Mouse (Mus musculus) frontal cortex, postnatal 14 days (tissue): ENCODE results near the gene Tmem91.

Experiments used
- DNase-seq, 2 experiments: peaks; one replicate each; pipeline ENCODE4 v3.0.0; 2022; ENCODE audit warnings: low spot score in 2 of 2

The Tmem91 gene

DNA sequence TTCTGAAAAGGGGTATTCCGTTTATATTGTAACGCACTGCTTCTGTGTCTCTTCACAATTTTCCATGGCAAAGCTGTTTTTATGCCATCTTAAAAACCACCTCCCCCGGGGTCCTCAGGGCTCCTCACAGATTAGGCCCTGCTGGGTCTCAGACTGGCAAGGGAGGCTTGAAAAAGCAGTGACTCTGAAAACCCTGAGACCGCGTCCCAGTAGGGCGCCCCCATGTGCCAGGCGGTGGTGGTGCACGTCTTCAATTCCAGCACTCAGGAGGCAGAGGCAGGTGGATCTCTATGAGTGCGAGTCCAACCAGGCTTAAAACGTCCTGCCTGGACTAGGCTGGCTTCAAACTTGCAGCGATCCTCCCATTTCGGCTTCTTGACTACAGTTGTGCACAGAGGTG lies 25.8 kb upstream of the Tmem91 start:
- no peak for DNase-seq

DNA sequence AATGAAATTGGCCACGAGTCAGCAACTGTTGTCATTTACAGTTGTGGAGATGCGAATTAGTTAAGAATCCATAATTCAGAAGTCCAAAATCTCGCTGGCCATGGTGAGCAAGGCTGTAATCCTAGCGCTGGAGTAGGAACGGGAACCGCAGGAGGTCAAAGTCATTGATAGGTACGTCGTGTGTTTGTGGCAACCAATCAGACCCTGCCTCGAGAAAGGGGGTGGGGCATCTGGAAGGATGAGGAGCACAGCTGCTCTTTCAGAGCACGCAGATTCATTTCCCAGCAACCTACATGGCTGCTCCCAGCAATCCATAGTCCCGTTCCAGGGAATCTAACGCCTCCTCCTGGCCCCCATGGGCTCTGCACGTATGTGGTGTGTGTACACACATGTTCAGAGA lies 24.9 kb upstream of the Tmem91 start:
- DNase-seq: no peak

DNA sequence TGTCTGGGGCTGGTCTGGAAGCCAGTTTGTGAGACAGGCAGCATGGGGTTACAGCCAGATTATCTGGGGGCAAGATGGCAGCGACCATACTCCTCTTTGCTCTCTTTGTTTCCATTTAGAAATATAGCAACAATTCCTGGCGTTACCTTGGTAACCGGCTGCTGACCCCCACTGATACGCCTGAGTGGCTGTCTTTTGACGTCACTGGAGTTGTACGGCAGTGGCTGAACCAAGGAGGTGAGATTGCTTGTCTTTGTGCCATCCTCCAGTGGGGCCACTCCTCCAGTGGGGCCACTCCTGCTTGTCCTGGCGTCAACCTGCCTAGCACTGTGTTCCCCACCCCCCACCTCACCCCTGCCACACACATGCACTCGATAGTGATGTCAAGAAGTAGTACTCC lies 19.1 kb upstream of the Tmem91 start:
- no peak for DNase-seq

DNA sequence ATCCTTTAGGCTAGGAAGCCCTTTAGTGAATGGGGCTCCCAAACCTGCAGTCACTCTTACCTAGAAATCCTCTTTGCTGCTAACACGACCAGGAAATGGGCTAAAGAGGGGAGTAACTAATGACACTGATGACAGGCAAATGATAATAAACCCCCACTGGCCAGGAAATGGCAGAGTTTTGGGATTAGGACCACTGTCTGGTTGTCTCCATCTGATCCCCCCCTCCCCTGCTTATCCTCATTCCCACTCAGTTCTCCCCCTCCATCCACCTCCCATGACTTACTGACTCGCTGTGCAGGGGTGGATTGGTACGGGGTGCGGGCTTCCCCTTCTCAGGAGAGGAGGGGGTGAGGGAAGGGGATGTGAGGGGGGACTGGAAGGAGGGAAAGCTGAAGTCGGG lies 15.1 kb upstream of the Tmem91 start:
- no peak for DNase-seq

DNA sequence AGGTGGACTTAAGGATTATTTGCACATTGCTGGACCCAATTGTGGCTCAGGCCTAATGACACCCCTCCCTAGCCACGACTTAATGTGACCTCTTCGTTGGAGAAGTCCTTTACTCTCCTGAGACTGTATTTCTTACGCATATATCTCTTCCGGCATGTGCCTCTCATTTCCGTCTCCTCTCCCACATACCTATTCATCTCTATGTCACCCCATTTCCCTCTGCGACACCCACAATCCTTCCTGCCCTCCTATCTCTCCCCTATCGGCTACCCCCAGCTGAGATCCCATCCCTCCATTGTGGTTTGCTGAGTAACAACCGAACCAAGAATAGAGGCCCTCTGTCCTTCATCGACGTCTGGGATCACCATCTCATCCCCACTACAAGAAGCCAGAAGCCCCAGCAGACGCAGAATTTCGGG lies 14.6 kb upstream of the Tmem91 start:
- no peak for DNase-seq

DNA sequence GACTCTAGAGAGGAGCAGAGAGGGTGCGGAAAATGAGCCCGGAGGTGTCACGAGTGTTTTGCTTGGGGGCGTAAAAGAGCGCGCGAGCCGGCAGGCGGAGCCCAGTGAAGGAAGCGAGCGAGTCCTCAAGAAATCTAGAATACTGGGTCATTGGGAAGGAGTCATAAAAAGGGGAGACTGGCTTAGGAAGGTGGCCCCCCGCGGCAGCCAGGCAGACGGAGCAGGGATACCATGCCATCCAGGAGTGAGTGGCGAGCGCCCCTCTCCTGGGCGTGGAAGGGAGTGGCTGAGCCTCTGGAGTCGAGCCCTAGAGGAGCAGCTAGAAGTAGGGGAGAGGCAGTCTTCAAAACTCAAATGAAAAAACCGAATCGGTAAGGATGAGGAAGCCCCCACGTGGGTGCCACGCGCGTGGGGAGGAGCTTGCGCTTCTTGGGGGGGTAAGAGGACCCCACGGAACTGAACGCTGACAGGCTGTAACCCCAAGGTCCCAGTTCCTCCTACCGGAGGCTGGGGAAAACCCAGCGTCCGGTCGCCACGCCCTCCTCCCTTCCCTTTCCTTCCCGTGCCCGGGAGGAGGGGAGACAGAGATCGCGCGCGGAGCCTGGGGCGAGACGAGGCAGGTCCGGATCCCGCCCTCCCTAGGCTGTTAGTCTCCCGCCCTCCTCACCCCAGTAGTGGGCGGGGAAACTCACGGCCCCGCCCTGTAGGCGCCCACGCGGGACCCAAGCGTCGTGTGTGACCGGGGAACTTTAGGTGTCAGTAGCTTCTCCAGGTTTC lies 14.0 kb upstream of the Tmem91 start:
- DNase-seq: no peak

DNA sequence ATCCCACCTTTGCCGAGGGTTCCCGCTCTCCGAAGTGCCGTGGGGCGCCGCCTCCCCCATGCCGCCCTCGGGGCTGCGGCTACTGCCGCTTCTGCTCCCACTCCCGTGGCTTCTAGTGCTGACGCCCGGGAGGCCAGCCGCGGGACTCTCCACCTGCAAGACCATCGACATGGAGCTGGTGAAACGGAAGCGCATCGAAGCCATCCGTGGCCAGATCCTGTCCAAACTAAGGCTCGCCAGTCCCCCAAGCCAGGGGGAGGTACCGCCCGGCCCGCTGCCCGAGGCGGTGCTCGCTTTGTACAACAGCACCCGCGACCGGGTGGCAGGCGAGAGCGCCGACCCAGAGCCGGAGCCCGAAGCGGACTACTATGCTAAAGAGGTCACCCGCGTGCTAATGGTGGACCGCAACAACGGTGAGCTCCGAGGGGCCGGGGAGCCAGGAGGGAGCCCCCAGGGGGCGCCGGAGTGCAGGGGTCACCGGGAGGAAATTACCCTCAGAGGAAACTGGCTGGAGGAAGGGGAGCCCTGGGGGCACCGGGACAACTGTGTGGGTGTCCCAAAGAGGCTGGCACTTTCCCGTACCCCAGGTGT lies 12.9 kb upstream of the Tmem91 start:
- DNase-seq: no peak

DNA sequence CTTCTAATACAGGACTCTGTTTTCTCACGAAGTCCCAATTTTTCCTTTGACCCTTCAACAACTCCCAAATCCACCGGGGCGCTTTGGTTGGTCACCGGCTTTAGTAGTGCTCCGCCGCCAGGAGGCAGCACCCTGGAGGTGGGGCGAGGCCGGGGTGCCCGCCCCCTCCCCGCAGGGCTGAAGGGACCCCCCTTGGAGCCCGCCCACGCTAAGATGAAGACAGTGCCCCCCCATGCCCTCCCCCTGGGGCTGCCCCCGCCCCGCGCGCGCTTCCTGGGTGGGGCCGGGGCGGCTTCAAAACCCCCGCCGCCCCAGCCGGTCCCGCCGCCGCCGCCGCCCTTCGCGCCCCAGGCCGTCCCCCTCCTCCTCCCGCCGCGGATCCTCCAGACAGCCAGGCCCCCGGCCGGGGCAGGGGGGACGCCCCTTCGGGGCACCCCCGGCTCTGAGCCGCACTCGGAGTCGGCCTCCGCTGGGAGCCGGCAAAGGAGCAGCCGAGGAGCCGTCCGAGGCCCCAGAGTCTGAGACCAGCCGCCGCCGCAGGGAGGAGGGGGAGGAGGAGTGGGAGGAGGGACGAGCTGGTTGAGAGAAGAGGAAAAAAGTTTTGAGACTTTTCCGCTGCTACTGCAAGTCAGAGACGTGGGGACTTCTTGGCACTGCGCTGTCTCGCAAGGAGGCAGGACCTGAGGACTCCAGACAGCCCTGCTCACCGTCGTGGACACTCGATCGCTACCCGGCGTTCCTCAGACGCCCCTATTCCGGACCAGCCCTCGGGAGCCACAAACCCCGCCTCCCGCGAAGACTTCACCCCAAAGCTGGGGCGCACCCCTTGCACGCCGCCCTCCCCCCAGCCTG lies 11.9 kb upstream of the Tmem91 start, which contains the start of gene Tgfb1:
Gene Tgfb1 (plus strand): TSS at position 323 of the 852 bp plus-strand sequence.
- DNase-seq: no peak

DNA sequence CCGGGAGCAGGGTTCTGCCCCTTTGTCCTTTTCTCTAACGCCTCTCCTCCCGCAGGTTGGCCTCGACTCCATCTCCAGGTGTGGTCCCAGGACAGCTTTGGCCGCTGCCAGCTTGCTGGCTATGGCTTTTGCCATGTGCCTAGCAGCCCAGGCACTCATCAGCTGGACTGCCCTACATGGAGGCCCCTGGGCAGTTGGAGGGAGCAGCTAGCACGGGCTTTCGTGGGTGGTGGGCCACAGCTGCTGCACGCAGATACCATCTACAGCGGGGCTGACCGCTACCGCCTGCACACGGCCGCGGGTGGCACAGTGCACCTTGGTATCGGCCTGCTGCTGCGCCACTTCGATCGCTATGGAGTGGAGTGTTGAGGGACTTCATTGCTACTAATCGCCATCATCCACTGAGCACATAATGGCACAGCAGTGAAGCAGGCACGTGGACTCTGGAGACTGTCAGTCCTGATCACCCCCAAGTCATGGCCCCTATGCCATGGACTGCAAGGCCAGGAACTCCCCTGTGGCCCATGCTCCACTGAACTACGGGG lies 11.0 kb upstream of the Tmem91 start:
- no peak for DNase-seq

DNA sequence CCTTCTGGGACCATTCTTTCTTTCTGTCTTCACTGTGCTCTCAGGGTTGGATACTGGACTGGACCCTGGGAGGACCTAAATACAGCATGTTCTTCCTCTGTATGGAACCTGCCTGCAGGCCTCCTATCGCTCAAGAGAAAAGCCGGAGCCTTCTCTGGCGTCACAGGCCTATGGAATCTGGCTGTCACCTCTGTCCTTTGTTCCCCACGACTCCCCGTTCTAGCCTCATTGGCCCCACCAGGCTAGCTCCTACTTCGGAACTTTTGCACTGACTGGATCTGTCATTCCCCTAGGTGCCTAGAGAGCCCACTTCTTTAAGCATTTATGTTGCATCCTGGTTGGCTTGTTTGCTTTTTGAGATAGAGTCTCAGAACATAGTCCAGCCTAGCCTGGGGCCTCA lies 9.7 kb upstream of the Tmem91 start:
- DNase-seq: no peak

DNA sequence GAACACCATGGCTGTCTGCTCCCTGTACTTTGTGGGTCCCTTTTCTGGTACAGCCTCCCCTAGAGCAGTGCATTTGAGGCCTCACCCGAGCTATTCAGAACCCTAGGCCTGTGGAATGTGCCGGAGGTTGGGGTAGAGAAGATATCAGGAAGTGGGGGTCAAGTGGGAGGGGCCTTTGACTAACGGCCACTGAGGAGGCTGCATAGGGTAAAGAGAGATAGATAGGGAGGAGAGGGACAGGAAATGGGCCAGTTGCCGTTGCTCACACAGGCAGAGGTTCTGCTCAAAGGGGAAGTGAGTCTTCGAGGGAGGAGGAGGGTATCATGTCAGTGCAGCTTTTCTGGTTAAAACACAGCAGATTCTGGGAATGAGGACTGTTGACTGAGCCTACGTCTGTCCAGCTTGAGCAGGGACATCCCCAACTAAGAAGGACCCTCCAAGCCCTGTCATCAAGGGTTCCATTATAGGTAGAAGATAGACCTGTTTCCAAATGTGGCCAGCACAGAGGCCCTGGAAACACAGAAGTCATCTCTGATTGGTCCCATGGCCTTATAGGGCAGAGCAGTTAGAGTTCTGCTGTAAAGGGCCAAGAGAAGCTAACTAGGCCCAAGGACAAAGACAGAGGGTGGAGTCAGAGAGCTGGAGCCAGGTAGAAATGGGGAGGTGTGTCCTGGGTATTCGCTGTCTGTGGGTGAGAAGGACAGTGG lies 8.7 kb upstream of the Tmem91 start:
- DNase-seq: no peak

DNA sequence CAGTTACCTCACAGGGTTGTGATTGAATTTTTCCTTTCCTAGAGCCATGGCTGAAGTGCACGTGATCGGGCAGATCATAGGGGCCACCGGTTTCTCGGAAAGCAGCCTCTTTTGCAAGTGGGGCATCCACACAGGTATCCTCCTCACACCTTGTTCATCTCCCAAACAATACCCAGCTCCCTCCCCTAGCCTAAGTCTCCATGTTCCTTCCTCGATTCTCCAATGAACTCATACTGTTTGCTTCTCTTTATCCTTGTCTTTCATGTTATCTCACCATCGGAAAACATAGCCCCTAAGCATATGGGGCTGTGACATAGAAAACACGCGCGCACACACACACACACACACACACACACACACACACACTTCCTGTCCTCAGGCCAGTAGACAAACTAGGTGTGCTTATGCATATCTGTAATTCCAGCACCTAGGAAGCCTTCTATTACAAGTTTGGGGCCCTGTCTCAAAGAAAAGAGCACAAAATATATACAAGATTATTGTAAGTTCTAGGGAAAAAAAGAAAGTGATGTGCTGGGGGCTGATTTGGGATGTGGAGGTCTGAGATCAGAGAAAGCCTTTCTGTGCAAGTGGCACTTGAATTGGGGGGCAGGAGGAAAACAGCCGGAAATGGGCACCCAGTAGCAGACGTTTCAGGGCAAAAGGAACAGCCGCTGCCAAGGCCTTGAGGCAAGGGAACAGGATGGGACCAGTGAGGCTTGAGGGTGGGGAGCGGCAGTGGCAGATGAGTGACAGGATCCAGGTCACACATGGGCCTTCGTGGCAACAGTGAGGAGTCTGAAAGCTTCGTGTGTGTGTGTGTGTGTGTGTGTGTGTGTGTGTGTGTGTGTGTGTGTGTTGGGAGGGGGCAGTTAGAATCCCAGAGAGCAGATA lies 6.6 kb upstream of the Tmem91 start:
- DNase-seq: no peak

DNA sequence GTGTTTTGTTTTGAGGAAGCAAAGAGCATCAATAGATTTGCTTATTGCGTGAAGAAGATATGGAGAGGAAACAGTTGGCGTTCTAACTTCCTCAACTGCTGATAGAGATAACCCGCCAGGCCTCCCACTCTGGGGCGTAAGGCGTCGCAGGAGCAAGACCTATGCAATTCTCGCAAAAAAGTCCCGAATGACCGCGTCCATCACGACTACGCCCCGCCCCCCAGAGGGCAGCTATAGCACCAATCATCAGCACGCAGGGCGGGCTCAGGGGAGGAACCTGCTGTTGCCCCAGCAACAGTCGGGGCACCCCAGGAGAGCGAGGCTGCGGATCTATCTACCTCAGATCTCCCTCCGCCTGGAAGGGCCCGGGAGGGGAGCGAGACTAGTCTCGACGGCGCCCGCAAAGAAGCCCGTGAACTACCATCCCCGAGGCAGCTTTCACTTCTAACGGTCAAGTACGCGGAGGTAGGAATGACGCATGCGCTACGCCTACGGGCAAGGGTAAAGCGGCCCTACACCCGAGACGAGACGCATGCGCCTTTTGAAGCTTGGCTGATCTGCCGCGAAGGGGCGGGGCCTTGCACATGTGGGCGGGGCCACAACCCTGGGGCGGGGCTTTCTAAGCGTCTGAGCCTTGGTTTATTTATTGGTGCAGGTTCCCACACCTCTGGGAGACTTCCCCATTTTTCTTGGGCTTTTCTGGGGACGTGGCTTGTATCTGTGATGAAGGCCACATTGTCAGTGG lies 5.7 kb upstream of the Tmem91 start, which contains the start of gene B9d2:
Gene B9d2 (plus strand): TSS at position 267 of the 745 bp plus-strand sequence.
- peak; percentile 93 to 95 for DNase-seq

DNA sequence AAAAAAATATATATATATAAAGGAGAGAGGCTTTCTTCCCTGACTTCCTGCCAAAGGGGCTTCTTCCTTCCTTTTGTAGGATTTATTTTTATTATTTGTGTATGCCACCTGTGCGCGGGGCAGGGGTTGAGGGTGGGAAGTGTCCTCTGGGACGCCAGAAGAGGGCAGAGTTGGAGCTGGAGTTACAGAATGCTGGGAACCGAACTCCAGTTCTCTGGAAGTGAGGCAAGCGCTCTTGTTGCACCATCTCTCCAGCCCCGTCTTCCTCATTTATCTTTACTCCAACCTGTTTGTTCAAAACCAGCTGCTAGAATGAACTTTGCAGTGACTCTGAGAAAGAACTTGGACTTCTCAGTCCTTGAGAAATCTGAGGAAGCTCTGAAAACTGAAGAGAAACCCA lies 5.0 kb upstream of the Tmem91 start:
- no peak for DNase-seq

DNA sequence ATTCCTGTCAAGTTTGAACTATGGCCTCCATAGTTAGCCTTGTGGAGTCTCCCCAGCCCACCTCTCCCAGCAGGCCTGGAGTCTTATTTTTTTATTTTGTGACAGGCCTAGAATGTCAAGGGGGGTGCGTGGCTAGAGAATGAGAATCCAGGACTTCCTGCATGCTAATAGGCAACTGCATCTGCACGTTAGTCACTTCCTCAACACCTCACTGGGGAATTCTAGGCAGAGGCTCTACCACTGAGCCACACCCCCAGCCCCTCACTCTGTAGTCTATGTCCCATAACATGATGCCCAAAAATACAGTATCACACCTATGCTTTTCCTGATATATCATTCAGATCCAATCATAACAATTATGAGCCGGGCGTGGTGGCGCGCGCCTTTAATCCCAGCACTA lies 2.0 kb upstream of the Tmem91 start:
- DNase-seq: no peak

DNA sequence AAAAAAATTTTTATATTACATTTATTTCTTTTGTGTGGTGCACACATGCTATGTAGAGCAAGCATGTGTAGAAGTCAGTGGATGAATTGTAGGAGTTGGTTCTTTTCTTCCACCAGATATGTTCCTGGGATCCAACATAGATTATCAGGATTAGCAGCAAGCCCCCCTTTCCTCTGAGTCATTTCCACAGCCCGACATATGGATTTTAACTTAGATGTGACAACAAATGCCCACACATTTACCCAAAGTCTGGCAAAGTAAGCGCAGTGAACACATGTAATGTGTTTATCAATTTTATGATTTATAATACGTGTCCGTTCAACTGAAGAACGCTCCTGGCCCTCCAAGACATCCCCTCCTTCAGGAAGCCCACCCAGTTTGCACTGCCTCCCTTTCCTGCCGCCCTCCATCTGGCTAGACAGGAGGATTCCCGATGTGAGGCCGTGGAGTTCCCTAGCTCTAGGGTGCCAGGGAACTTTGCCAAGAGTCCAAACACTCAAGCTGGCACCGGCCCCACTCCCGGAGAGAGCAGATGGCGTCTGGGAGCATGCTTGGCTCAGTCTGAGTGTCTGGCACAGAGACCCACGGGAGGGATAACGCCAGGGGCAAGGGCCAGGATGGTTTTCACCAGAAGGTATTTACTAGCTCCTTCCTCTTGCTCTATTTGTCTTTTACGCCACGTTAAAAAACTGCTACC lies 1.3 kb upstream of the Tmem91 start:
- DNase-seq: peak; percentile 86

DNA sequence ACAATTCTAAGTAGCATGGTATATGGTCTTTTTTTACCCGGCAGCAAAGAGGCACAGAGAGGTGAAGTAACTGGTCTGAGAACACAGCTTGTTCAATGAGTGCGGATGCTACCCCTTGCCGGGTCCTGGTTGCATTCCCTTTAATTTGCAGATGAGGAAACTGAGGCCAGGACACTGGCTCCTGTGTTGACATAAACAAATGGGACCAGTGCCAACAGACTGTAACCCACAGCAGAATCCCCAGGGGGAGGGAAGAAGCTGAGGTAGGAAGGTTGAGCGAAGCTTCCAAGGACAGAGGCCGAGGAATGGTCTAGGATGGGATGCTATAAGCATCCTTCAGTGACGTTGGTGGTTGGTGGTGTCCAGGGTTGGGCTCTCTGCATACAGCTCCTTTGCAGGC lies 439 bp upstream of the Tmem91 start:
- DNase-seq: no peak

DNA sequence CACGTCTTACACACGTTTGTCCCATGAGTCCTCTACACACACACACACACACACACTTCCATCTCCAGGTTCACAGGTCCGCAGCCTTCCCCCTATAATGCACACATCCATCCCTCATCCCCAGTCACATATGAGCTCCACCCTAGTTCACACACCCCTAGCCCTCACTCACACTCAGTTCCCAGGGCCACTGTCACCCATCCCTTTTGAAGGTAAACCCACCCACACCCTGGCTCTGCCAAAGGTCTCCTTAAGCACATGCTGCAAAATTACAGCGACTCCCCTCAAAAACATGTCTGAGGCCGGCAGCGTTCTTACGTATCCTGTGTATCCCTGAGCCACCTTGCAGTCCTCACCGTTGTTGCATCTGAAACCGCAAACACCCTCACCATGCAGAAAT lies 669 bp downstream of the Tmem91 start:
- no peak for DNase-seq

DNA sequence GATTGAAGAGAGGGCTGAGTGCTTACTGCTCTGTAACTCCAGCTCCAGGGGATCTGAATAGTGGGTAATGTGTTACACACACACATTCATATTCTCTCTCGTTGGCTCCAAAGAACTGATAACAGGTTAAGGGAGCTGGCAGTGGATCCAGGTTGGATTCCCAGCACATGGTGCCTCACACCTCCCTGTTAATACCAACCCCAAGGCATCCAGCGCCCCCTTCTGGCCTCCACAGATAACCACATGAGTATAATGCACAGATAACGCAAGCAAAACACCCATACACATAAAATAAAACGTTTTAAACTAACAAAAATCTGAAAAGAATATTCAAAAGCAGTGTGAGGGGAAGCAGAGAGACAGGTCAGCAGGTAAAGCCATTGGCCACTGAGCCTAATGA lies 2.5 kb downstream of the Tmem91 start:
- no peak for DNase-seq
